Mouse (Mus musculus) ES-Bruce4 (cell line): ENCODE measurements around the gene P2ry14.

ENCODE experiments used
- CTCF ChIP-seq: IDR thresholded peaks from one replicate; pipeline ENCODE4 v1.8.1; 2011; ENCODE audit warnings: low read depth, low read length
- POLR2A ChIP-seq: IDR thresholded peaks from one replicate; pipeline ENCODE4 v1.8.1; 2011; ENCODE audit warnings: low read length; ENCODE audit not compliant: insufficient read depth

GRCm38 (mm10) chr3:59194099-59194498 lies 40.7 kb upstream of the P2ry14 start:
- TF ChIP-seq POLR2A (no peak), CTCF (no peak)
